Mouse (Mus musculus): ENCODE results near the gene Th. TPM values are rescaled to one million over a fixed set of nuclear protein-coding genes. Genes with fewer than 3 reads are reported as not detected.

The Th gene
- polyA plus RNA-seq, 1 experiment: 0.59 TPM

GRCm38 (mm10) chr7:142956018-142956417 is 25.1 kb upstream of the Th start:
- Histone ChIP-seq H3K27ac (ENCODE audit: control insufficient read depth, insufficient read depth, low read length) (no peak overlapping the region), H3K4me3 (ENCODE audit: control insufficient read depth, insufficient read depth, low read length) (no peak overlapping the region), H3K4me1 (replicated peaks; ENCODE audit: control insufficient read depth, insufficient read depth, low read length) (no peaks in the 10 kb centered on the region), H3K36me3 (ENCODE audit: control insufficient read depth, insufficient read depth, low read length) (no peaks in the 10 kb centered on the region), H3K27me3 (ENCODE audit: control insufficient read depth, insufficient read depth, low read length) (no peaks in the 10 kb centered on the region)
- DNase-seq: no peak
- TF ChIP-seq POLR2A (IDR thresholded peaks at IDR 0.05; ENCODE audit: control insufficient read depth, extremely low read depth, insufficient read depth, low read length, poor library complexity): no peak
- TF ChIP-seq CTCF (IDR thresholded peaks at IDR 0.05; ENCODE audit: borderline replicate concordance, control insufficient read depth, extremely low read depth, insufficient read depth, low read length, poor library complexity): no peak
- WGBS: 88% methylated on average over 2 of the region's 2 CpGs

DNA sequence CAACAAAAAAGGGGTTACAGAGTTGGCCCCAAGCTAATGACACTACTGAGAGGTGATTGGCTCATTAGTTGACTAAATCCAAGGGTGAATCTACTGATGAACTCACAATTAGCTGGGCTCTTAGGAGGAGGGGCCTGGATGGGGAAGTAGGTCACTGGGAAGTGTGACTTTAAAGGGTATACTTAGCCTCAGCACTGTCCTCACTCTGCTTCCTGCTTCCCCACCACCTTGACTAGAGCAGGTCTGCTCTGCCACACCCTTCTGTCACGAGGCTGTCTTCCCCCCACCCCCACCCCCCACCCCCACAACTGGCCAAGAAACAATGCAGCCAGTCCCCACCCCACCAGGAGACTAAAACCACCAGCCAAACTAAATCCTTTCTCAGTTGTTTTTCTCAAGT is 18.6 kb upstream of the Th start:
- no peaks in the 10 kb centered on the region for H3K27me3 ChIP-seq (ENCODE audit: control insufficient read depth, insufficient read depth, low read length)
- TF ChIP-seq POLR2A (IDR thresholded peaks at IDR 0.05; ENCODE audit: control insufficient read depth, extremely low read depth, insufficient read depth, low read length, poor library complexity) (no peak), CTCF (IDR thresholded peaks at IDR 0.05; ENCODE audit: borderline replicate concordance, control insufficient read depth, extremely low read depth, insufficient read depth, low read length, poor library complexity) (no peak)
- 0% methylated on average over 1 of the region's 1 CpGs for WGBS
- no peak overlapping the region for H3K4me3 ChIP-seq (ENCODE audit: control insufficient read depth, insufficient read depth, low read length)
- no peak for DNase-seq
- no peak overlapping the region for H3K27ac ChIP-seq (ENCODE audit: control insufficient read depth, insufficient read depth, low read length)
- H3K4me1 ChIP-seq (replicated peaks; ENCODE audit: control insufficient read depth, insufficient read depth, low read length): no peaks in the 10 kb centered on the region
- no peaks in the 10 kb centered on the region for H3K36me3 ChIP-seq (ENCODE audit: control insufficient read depth, insufficient read depth, low read length)

DNA sequence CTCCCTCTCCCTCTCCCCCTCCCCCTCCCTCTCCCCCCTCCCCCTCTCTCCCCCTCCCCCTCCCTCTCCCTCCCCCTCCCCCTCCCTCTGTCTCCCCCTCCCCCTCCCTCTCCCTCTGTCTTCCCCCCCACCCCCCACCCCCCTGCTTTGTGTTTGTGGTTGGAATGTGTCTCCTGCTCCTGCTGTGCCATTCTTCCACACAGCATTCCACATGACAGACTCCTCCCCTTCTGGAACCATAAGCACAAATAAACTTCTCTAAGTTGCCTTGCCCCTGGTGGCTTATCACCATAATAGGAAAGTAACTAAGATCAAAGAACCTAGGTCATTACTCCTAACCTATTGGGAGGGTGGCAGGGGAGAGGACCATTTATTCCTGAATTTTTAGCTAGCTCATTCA is 6.7 kb upstream of the Th start:
- H3K4me3 ChIP-seq (ENCODE audit: control insufficient read depth, insufficient read depth, low read length): no peak overlapping the region
- TF ChIP-seq CTCF (IDR thresholded peaks at IDR 0.05; ENCODE audit: borderline replicate concordance, control insufficient read depth, extremely low read depth, insufficient read depth, low read length, poor library complexity) (no peak), POLR2A (IDR thresholded peaks at IDR 0.05; ENCODE audit: control insufficient read depth, extremely low read depth, insufficient read depth, low read length, poor library complexity) (no peak)
- H3K27me3 ChIP-seq (ENCODE audit: control insufficient read depth, insufficient read depth, low read length): no peaks in the 10 kb centered on the region
- H3K36me3 ChIP-seq (ENCODE audit: control insufficient read depth, insufficient read depth, low read length): no peaks in the 10 kb centered on the region
- no peaks in the 10 kb centered on the region for H3K4me1 ChIP-seq (replicated peaks; ENCODE audit: control insufficient read depth, insufficient read depth, low read length)
- DNase-seq: no peak
- no peak overlapping the region for H3K27ac ChIP-seq (ENCODE audit: control insufficient read depth, insufficient read depth, low read length)

- H3K4me1 ChIP-seq (replicated peaks; ENCODE audit: control insufficient read depth, insufficient read depth, low read length): no peaks in the 10 kb centered on the region
- 92% methylated on average over 14 of the region's 14 CpGs for WGBS
- H3K27ac ChIP-seq (ENCODE audit: control insufficient read depth, insufficient read depth, low read length): no peak overlapping the region
- no peak overlapping the region for H3K4me3 ChIP-seq (ENCODE audit: control insufficient read depth, insufficient read depth, low read length)
- H3K27me3 ChIP-seq (ENCODE audit: control insufficient read depth, insufficient read depth, low read length): no peaks in the 10 kb centered on the region
- TF ChIP-seq POLR2A (IDR thresholded peaks at IDR 0.05; ENCODE audit: control insufficient read depth, extremely low read depth, insufficient read depth, low read length, poor library complexity): no peak
- TF ChIP-seq CTCF (IDR thresholded peaks at IDR 0.05; ENCODE audit: borderline replicate concordance, control insufficient read depth, extremely low read depth, insufficient read depth, low read length, poor library complexity): no peak
- H3K36me3 ChIP-seq (ENCODE audit: control insufficient read depth, insufficient read depth, low read length): no peaks in the 10 kb centered on the region
- DNase-seq: no peak
Measured at GRCm38 (mm10) chr7:142935708-142936107, 4.8 kb upstream of the Th start.

DNA sequence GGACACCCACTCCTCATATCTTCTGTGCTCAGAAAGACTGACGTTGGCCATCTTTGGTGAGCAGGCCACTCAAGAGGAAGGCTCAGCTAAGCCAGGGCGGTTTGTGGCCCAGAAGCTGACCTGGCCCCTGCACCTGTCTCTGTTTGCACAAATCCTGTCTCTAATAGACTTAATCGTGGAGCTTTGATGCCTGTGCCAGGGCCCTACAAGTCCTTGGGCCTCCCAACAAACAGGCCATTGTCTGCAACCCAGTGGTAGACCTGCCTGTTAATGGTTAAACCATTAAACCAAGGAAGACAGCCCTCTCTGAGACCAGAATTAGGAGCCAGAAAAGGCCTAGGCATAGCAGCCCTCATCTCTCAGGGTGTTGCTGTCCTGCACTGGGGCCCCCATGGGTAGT is 1.5 kb upstream of the Th start:
- DNase-seq: no peak
- H3K4me1 ChIP-seq (replicated peaks; ENCODE audit: control insufficient read depth, insufficient read depth, low read length): no peaks in the 10 kb centered on the region
- no peak overlapping the region for H3K27ac ChIP-seq (ENCODE audit: control insufficient read depth, insufficient read depth, low read length)
- H3K4me3 ChIP-seq (ENCODE audit: control insufficient read depth, insufficient read depth, low read length): no peak overlapping the region
- no peaks in the 10 kb centered on the region for H3K36me3 ChIP-seq (ENCODE audit: control insufficient read depth, insufficient read depth, low read length)
- WGBS: 83% methylated on average over 3 of the region's 3 CpGs
- no peak for TF ChIP-seq POLR2A (IDR thresholded peaks at IDR 0.05; ENCODE audit: control insufficient read depth, extremely low read depth, insufficient read depth, low read length, poor library complexity)
- no peak for TF ChIP-seq CTCF (IDR thresholded peaks at IDR 0.05; ENCODE audit: borderline replicate concordance, control insufficient read depth, extremely low read depth, insufficient read depth, low read length, poor library complexity)
- H3K27me3 ChIP-seq (ENCODE audit: control insufficient read depth, insufficient read depth, low read length): no peaks in the 10 kb centered on the region

GRCm38 (mm10) chr7:142929516-142929915 is 1.4 kb downstream of the Th start:
- 80% methylated on average over 2 of the region's 2 CpGs for WGBS
- Histone ChIP-seq H3K4me1 (replicated peaks; ENCODE audit: control insufficient read depth, insufficient read depth, low read length) (no peaks in the 10 kb centered on the region), H3K27ac (ENCODE audit: control insufficient read depth, insufficient read depth, low read length) (no peak overlapping the region), H3K36me3 (ENCODE audit: control insufficient read depth, insufficient read depth, low read length) (no peaks in the 10 kb centered on the region), H3K27me3 (ENCODE audit: control insufficient read depth, insufficient read depth, low read length) (no peaks in the 10 kb centered on the region), H3K4me3 (ENCODE audit: control insufficient read depth, insufficient read depth, low read length) (no peak overlapping the region)
- TF ChIP-seq POLR2A (IDR thresholded peaks at IDR 0.05; ENCODE audit: control insufficient read depth, extremely low read depth, insufficient read depth, low read length, poor library complexity) (no peak), CTCF (IDR thresholded peaks at IDR 0.05; ENCODE audit: borderline replicate concordance, control insufficient read depth, extremely low read depth, insufficient read depth, low read length, poor library complexity) (no peak)
- DNase-seq: no peak

- no peaks in the 10 kb centered on the region for H3K4me1 ChIP-seq (replicated peaks; ENCODE audit: control insufficient read depth, insufficient read depth, low read length)
- no peak overlapping the region for H3K27ac ChIP-seq (ENCODE audit: control insufficient read depth, insufficient read depth, low read length)
- H3K27me3 ChIP-seq (ENCODE audit: control insufficient read depth, insufficient read depth, low read length): no peaks in the 10 kb centered on the region
- no peak overlapping the region for H3K4me3 ChIP-seq (ENCODE audit: control insufficient read depth, insufficient read depth, low read length)
- no peak for TF ChIP-seq CTCF (IDR thresholded peaks at IDR 0.05; ENCODE audit: borderline replicate concordance, control insufficient read depth, extremely low read depth, insufficient read depth, low read length, poor library complexity)
- TF ChIP-seq POLR2A (IDR thresholded peaks at IDR 0.05; ENCODE audit: control insufficient read depth, extremely low read depth, insufficient read depth, low read length, poor library complexity): no peak
- 91% methylated on average over 8 of the region's 8 CpGs for WGBS
- no peaks in the 10 kb centered on the region for H3K36me3 ChIP-seq (ENCODE audit: control insufficient read depth, insufficient read depth, low read length)
- DNase-seq: no peak
Measured at GRCm38 (mm10) chr7:142927293-142927692, 3.6 kb downstream of the Th start.

Measured in thymus, adult 2 months (tissue).